Mouse (Mus musculus): ENCODE data around the gene Sulf2. TPM values are rescaled to one million over a fixed set of nuclear protein-coding genes. Genes with fewer than 3 reads are reported as not detected.
A peak's percentile ranks its signal among the peaks of the same experiment; 100 is the strongest.

Sulf2 gene
- total RNA-seq, 2 experiments from 2014 or later, result 25.7 to 30.3 TPM

DNA sequence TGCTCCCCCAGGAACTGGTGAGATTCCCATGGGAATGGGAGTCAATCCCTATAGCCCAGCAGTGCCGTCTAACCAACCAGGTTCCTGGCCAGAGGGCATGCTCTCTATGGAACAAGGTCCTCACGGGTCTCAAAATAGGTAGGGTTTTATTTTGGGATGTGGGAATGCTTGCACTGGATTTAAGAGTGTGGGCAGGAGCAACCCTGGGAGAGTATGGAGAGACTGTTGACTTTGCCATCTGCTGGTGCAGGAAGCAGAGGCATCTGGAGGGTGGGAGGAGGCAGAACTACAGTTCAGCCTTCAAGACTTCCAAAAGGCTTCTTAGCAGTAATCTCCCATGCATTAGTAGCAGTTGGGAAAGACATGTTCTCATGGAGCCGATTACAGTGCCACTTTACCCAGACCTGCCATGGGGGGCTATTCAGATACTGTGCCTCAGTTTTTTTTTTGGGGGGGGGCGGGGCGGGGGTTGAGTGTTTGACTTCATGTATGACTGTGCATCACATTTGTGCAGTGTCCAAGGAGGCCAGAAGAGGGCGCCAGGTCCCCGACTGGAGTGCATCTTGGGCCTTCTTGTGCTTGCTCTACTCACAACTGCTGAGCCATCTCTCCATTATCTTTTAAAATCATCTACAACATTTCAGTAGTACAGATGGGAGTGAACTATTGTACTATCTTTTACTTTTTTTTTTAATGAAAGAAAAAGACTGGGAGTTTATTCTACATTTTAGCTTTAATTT, 95.6 kb downstream of the Sulf2 start:
- DNase-seq, result peak; percentile 58

DNA sequence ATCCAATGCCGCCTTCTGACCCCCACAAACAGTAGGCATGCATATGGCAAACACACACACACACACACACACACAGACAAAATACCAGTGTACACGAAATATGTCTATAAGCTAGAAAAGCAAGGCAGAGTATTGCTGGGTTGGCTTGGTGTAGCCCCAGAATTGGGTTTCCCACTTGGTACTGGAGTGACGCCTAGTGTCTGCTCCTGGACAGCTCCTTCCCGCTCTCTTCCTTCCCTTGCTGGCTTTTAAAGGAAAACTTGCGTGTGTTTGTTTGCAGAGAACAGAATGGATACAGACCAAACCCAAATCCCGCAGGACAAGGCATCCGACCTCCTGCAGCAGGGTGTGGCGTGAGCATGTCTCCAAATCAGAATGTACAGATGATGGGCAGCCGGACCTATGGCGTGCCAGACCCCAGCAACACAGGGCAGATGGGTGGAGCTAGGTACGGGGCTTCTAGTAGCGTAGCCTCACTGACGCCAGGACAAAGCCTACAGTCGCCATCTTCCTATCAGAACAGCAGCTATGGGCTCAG, 101.4 kb downstream of the Sulf2 start:
- no peak for DNase-seq

DNA sequence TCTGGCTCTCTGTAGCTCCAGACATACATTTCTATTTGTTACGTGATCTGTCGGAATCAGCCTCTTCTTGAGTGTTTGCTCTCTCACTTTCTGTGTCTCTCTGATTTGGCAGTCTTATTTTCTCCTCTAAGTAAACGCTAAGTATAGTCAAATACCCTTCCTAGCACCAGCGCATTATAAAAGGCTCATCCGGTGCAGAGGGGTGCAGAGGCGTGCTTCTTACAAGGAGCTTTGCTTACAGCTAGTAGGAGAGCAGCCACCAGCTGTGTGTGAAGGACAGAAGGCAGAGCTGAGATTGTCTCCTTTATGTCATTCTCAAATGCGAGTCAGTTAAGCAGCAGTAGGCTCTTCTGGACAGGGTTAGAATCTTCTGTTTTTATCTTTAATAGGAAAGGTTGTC, 103.5 kb downstream of the Sulf2 start:
- DNase-seq, result no peak

DNA sequence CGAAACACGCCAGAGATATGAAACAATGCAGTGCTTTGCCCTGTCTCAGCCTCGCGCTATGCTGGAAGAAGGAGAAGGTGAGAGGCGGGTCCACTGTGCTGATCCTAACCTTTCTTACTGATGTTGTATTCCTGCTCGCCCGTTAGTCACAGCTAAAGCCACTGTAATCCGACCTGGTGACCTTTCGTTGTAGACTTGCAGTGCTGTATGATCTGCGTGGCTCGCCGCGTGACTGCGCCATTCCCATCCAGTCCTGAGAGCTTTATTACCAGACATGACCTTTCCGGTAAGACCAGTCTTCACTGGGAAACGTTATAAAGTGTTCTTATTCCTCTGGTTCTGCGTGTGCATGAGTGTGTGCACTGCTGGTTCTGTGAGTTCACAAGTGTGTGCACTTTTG, 104.0 kb downstream of the Sulf2 start:
- no peak for DNase-seq

DNA sequence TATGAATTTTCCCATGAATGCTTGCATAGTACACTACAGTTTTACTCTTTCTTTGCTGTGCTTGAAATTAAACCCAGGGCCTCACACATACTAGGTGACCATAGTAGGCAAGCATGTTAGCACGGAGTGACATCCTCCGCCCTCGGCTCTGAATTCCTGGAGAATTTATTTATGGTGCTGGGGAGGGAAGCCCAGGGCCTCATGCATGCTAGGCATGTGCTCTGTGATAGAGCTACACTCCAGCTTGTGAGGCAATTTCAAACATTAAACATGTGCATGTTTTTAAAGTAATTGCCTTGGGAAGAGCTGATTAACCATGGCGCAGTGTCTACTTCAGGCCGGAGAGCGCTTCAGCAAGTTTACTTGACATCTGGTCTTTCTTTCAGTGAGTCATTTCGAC, 106.6 kb downstream of the Sulf2 start:
- DNase-seq, result no peak

DNA sequence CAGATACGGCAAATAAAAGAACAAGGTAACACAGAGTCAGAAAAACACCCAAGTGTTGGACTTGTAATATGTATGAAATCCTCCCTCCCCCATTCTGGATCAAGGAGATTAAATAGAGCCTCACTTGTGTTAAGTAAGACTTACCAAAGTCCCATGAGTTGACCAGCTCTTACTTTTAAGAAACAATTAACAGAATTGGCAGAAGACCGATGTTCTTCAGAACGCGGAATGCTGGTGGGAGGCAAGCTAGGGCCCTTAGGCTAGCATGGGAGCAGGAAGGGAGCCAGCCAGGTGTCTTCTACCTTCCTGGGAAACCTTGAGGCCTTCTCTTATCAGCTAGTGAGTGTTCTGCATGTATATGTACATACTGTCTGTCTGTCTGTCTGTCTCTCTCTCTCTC, 107.5 kb downstream of the Sulf2 start:
- no peak for DNase-seq

DNA sequence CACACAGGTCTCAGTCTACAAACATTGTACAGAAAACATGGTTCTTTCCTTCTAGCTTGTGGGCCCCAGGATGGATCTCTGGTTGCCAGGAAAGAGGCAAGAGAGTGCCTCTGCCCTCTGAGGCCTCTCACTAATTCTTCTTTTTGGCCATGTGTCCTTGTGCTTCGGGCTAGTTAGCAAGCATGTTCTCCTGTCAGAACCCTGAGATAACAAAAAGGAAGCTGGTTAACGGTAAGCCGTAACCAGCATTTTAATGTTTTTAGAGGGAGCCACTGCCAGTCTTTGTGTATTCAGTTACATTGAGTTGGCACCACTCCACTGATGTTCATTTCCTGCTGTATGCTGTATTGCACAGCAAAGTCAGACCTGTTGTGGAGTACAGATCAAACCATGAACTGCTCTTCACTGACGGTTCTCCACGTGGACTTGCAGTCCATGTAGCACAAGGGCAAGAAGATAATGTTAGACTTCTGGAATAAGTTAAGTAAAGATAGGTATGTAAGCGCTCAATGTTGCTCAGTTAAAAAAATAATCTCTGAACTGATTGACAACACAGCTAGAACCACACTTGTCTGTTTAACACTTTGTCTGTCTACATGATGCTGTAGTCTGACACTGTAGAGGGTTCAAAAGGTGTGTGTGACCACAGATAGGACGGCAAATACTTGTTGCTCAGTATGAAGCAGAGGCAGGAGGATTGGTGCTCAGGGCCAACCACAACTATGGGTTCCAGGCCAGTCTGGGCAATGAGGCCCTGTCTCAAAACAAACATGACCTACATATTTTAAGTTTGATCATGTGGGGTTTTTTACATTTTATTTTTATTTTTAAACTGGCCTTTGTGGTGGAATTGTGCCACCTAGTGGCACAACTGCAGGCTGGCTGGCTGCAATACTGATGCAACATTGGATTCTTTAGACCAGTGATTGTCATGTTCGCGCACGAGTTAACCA, 109.6 kb downstream of the Sulf2 start:
- peak; percentile 26 for DNase-seq

DNA sequence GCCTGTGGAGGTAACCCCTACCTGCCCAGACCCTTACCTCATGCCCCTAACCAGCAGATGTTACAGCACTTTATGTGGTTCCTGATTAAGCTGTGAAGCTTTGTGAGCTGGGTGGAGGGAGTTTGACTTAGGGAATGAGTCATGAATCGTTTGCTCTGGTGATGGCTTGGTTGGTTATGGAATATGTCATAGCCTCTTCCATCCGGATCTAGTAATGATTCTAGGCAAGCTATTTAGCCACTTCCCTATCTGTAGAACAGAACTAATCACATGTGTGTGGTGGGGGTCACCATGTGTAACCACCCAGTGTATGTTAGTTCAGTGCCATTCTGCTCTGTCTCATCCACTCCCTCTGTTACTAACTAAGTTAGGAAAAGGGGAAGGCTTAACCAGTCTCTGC, 110.5 kb downstream of the Sulf2 start:
- DNase-seq, result no peak

DNA sequence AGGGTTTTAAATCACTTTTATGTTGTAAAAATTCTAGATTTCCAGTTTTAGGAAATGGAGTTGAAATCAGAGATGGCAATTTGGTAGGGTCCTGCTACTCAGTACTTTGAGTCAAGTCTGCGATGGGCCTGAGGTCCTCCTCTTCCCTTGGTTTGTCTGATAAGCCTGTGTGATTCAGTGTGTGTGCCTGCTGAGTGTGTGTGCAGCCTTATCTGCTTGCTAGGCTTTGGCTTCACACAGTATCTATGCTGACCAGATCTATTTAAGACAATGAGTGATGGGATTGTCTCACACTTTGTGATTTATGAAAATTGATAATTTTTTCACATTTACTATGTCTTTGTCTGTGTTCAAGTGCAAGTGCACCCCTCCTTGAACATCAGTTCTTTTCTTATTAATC, 112.9 kb downstream of the Sulf2 start:
- no peak for DNase-seq

DNA sequence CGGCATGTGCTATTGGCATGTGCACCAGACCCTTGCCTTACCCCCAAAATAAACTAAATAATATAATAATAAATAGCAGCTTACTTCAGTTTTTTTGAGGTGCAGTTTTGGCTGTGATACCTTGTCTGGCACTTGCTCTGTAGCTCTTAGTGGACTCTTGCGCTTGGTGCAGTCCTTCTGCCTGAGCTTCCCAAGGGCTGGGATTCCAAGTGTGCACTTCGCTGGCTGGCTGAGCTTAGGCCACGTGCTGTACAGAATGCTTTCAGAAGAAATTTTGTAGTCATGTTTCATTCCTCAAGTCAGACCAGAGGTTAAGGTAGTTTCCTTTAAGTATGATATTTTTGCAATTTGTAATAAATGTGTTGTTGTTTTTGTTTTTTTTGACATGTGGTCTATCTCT, 115.8 kb downstream of the Sulf2 start:
- no peak for DNase-seq

DNA sequence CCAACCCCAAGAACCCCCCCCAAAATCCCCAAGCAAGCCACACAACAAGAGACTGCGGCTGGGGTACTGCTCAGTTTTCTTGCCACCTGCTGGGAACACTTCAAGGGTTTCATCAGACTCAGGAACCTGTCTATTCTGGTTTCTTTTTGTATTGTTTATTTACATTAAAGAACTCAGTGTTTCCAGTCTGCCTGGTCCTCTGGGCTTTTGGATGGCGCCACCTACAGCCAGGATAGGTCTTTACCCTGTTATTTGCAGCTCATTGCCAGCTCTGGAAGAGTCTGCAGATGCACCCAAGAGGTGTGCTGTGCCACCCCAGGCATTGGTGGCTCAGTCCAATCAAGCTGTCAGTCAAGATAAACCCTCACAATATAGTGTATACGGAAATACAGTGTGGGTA, 119.7 kb downstream of the Sulf2 start:
- DNase-seq, result peak; percentile 34

DNA sequence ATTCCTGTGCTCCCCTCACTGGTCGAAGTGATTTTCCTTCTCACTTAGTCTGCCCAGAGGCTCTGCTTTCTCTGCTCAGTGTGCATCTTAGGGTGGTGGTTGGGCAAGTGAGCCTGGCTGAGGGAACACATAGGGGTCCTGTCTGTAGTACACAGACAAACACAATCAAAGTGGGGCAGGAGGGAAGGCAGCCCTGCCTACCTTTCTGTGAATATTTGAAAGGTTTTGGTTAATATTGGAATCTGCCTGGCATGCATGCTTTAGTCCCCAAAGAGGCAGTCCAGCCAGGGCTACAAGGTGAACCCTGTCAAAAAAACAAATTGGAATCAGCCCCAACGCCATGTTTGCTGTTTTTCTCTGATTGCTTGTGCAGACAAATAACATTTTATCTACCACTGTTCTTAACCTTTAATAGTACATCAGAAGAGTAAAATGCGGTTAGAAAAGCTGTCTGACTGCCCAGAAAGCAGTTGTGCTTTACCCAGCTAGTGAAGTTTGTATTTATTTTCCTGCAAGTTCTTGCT, 120.4 kb downstream of the Sulf2 start:
- no peak for DNase-seq

DNA sequence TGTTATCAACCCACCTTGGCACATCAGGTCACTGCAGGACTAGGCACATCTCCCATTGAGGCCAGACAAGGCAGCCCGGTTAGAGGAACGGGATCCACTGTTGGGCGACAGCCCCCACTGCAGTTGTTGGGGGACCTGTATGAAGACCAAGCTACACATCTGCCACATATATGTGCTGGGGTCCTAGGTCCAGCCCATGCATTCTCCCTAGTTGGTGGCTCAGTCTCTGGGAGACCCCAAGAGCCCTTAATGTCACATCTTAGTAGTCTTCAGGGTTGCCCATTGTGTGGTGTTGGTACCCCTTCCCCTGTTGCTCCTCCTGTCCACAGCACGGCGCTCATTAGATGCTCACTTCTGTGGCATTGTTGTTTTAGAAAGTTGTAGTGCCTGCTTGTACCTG, 122.8 kb downstream of the Sulf2 start:
- no peak for DNase-seq

DNA sequence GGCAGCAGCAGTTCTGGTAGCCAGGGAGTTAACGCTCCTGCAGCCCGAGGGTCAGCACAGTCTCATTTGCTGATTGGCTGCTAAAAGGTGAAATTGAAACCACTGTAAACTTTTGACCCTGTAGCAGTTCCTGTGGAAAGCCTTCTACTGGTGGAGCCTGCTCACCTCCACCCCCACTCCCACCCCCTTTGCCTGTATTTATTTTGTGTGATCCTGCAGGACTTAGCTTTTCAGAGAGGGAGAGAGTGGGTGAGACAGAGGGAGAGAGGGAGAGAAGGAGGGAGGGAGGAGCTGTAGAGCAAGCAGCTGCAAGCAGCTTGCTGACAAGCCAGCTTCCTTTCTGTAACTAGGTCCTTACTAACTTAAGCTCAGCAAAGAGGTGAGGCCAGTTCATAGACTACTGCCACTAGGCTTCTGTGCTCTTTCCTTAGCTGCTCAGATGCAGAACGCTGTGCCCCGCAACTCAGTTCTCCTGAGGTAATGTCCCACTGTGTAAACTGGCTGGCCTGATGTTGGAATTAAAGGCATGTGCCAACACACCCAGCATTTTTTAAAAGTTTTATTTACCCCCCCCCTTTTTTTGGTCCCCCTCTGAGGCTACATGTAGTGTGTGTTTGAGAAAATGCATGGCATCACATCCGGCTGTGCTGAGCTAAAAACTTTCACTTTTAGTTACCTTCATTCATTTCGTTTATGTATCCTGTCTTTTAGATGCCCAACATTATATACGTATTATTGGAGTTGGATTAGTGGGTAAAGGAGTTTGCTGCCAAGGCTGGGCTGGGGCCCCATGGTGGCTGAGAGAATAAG, 124.1 kb downstream of the Sulf2 start:
- DNase-seq, result peak; percentile 28

DNA sequence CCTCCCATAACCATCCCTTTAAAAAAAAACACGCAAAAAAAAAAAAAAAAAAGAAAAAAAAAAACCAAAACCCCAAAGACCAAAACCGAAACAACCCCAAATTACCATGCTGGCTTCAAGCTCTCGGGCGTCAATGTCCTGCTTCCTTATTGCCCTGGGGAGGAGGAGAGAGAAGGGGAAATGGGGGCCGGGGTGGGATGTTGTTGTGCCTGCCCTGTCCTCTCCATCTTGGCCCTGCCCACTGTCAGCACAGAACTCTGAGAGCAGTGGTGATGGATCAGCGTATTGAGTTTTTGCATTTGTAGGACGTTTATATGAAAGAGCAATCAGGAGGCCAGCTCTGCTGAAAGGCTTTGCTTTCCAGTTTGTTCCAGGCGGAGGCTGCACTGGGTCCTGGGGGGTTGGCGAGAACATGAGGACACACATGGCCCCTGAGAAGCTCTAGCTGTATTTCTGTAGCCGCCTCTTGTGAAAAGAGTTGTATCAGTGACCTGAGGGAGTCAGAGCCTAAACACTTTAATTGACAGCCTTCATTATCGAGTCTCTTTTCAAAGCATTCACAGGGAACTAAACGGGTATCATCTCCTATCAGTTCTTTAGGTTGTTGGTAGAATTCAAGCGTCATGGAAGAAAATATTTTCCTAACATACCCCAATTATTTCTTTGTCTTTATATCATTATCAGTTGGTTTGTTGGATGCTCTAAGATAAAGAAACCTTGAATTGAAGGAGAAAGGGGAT, 125.0 kb downstream of the Sulf2 start:
- no peak for DNase-seq

DNA sequence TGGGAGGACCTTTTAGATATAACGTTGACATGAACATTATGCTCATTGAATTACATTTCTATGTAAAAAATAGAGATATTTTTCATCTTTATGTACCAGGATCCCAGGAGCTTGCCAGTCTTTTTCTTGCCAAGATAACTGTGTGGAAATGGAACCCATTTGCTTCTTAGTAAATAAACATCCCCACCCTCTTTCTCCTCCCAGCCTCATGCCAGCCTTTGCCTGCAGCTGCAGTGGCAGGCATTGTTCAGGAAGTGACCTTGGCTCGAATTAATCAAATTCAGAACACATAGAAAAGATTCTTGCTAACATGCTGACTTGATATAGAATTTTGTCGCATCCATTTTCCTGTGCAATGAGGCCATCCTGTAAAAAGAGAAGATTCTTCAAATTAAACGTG, 126.2 kb downstream of the Sulf2 start:
- no peak for DNase-seq

DNA sequence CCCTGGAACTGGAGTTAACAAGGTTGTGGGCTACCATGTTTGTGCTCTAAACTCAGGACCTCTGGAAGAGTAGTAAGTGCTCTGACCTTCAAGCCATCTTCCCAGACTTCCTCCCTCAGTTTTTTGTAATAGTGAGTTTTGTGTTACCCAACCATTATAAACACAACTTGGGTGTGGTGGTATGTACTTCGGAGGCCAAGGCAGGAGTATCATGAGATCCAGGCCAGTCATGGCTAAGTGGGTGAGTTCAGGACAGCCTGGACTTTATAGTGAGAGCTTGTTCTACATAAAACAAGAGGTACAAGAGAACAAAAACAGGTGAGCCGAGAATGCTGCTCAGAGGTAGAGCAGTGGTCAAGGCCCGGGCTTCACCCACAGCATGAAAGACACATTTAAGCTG, 127.6 kb downstream of the Sulf2 start:
- DNase-seq, result no peak

DNA sequence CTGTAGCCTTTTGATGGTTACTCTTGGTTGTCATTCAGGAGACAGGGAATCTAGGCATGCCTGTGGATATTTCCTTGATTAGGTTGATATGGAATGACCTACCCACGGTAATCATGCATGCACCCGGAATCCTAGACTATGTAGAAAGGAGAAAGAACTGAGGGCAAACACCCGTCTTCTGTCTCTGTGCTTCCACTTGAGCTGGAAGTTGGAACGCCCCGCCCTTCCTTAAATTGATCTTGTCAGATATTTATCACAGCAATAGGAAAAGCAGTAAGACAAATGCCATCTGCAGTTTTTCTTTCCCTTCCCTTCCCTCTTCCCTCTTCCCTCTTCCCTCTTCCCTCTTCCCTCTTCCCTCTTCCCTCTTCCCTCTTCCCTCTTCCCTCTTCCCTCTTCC, 129.5 kb downstream of the Sulf2 start:
- DNase-seq, result no peak

DNA sequence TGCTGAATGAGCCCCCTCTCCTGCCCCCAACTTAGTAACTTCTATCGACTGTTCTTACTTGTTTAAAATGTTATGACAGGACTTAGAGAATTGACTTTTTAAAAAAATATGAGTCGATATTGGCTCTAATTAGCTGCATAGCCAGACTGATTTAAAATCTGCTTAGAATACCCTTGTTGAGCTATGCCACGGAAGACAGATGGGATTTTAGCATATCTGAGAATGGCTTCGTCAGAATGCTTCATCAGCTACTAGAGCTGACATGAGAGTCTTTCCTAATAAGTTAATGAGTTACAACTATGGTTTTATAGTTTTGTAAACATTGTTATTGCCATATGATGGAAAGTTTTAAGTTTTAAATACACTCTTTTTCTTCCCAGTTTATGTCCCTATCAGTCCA, 130.8 kb downstream of the Sulf2 start:
- DNase-seq, result no peak

DNA sequence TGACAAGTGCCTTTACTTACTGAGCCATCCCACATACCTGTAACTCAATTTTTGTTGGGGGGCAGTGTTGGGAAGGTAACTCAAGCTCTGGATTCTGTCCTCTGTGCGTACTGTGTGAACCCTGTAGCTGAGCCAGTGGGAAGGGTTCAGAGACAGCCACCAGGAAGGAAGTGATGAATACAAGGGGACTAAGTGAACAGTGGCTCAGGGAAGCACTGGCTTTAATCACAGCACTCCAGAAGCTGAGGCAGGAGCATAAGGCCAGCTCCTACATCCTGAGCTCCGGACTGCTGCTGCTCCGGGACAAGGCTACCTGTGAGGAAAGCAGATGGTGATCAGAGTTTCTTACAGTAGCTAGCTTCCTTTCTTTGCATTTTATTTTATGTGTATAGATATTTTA, 131.4 kb downstream of the Sulf2 start:
- DNase-seq, result no peak
